Mouse (Mus musculus) forebrain, embryonic 11.5 days (tissue): ENCODE data around the gene Furin. TPM values are rescaled to one million over a fixed set of nuclear protein-coding genes. Genes with fewer than 3 reads are reported as not detected.

Experiments used
- ATAC-seq: fragments of 200-750 bp; cut with Nextera tagmentation; replicated peaks from 2 replicates; pipeline ENCODE4 v1.8.0; 2017; ENCODE audit warnings: moderate TSS enrichment; ENCODE audit not compliant: low FRiP score
- DNase-seq: peaks from one replicate; pipeline ENCODE4 v3.0.0-alpha.2; 2017; ENCODE audit warnings: low spot score
- H3K27ac ChIP-seq: fragments of 300-500 bp; sonication (generic); 2 replicates; pipeline ENCODE4 v1.5.1; 2014; ENCODE audit warnings: low read depth, low read length
- H3K27me3 ChIP-seq: fragments of 300-500 bp; sonication (generic); 2 replicates; pipeline ENCODE4 v1.6.1; 2014; ENCODE audit warnings: mild to moderate bottlenecking, low read length, mixed read lengths; ENCODE audit not compliant: control insufficient read depth, insufficient read depth
- H3K36me3 ChIP-seq: fragments of 300-500 bp; sonication (generic); 2 replicates; pipeline ENCODE4 v1.6.1; 2014; ENCODE audit warnings: mild to moderate bottlenecking, low read length, moderate library complexity, mixed read lengths; ENCODE audit not compliant: control insufficient read depth, insufficient read depth
- H3K4me1 ChIP-seq: fragments of 300-500 bp; sonication (generic); replicated peaks from 2 replicates; pipeline ENCODE4 v1.6.1; 2014; ENCODE audit warnings: low read length, mixed read lengths; ENCODE audit not compliant: control insufficient read depth, insufficient read depth
- H3K4me2 ChIP-seq: fragments of 300-500 bp; sonication (generic); 2 replicates; pipeline ENCODE4 v1.6.1; 2014; ENCODE audit warnings: low read depth, mild to moderate bottlenecking, low read length, moderate library complexity, mixed read lengths; ENCODE audit not compliant: severe bottlenecking
- H3K4me3 ChIP-seq: fragments of 300-500 bp; sonication (generic); 2 replicates; pipeline ENCODE4 v1.5.1; 2014; ENCODE audit warnings: low read depth, low read length
- H3K9ac ChIP-seq: fragments of 300-500 bp; sonication (generic); 2 replicates; pipeline ENCODE4 v1.6.1; 2014; ENCODE audit warnings: low read length
- H3K9me3 ChIP-seq: fragments of 300-500 bp; sonication (generic); 2 replicates; pipeline ENCODE4 v1.6.1; 2016; ENCODE audit warnings: low read length, mixed read lengths; ENCODE audit not compliant: control insufficient read depth
- WGBS: fragments of 180-500 bp; shearing (Covaris S2); extraction: QIAGEN DNeasy Blood & Tissue Kit; methylation state at CpG from one replicate; pipeline ENCODE4 v1.1.7; 2014; 5-methylcytosine and 5-hydroxymethylcytosine counted together
- polyA plus RNA-seq: library from polyadenylated mRNA; unstranded; fragments of >200 nt; fragmentation: Nextera tagmentation; extraction: Ambion mirVana; gene quantifications from 2 replicates; pipeline ENCODE4 v1.2.1, GENCODE M21; 2014

Furin gene
- polyA plus RNA-seq, 1 experiment from 2014 or later = 6.0 TPM

DNA sequence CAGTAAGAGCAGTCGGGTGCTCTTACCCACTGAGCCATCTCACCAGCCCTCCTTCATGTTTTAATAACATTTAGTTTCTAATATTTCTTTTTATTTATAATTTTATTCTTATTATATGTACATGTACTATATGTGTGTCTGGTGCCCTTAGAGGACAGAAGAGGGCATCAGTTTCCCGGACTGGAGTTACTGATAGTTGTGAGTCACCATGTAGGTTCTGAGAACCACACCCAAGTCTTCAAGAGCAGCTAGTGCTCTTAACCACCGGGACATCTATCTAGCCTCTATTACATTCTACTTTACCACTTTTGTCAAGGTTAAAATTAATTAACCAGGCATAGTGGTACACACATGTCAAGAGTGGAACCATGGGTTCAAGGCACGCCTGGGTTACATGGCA is 10.6 kb downstream of the Furin start:
- no peaks in the 10 kb centered on the region for H3K27me3 ChIP-seq
- H3K36me3 ChIP-seq = no peaks in the 10 kb centered on the region; the same call in 1 of the 2 replicates
- DNase-seq (no peak), ATAC-seq (no peak)
- H3K27ac ChIP-seq = no peak overlapping the region
- H3K4me2 ChIP-seq = no peak overlapping the region
- no peaks in the 10 kb centered on the region for H3K9me3 ChIP-seq
- H3K4me1 ChIP-seq = no peaks in the 10 kb centered on the region; the same call in 1 of the 2 replicates
- no peak overlapping the region for H3K9ac ChIP-seq
- H3K4me3 ChIP-seq = no peak overlapping the region
- 96% methylated on average over 4 of the region's 4 CpGs for WGBS

DNA sequence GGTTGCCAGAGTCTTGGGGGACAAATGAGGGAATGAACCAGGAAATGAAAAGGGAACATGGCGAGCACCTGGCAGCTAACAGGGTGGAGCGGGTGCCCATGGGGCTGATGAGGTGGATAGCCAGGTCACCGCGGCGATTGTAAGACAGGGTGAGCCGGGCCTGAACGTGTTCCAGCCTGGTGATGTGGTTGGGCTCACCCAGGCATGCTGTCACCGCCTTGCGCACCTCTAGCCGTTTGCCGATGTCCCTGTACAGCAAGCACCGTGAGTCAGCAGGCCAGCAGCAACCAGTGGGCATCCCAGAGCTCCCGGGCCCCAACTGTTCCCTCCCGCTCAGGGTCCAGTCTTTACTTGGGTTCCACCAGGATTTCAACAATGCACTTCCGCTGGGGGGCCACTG is 13.1 kb downstream of the Furin start:
- 95% methylated on average over 15 of the region's 15 CpGs for WGBS
- H3K27ac ChIP-seq = no peak overlapping the region
- peaks cover 9% of the 10 kb centered on the region for H3K4me1 ChIP-seq
- no peak overlapping the region for H3K4me2 ChIP-seq
- no peaks in the 10 kb centered on the region; the same call in 1 of the 2 replicates for H3K36me3 ChIP-seq
- no peak overlapping the region for H3K4me3 ChIP-seq
- no peak for ATAC-seq
- H3K27me3 ChIP-seq = peaks cover 5% of the 10 kb centered on the region; the same call in 1 of the 2 replicates
- DNase-seq = no peak
- H3K9ac ChIP-seq = no peak overlapping the region
- H3K9me3 ChIP-seq = no peaks in the 10 kb centered on the region

DNA sequence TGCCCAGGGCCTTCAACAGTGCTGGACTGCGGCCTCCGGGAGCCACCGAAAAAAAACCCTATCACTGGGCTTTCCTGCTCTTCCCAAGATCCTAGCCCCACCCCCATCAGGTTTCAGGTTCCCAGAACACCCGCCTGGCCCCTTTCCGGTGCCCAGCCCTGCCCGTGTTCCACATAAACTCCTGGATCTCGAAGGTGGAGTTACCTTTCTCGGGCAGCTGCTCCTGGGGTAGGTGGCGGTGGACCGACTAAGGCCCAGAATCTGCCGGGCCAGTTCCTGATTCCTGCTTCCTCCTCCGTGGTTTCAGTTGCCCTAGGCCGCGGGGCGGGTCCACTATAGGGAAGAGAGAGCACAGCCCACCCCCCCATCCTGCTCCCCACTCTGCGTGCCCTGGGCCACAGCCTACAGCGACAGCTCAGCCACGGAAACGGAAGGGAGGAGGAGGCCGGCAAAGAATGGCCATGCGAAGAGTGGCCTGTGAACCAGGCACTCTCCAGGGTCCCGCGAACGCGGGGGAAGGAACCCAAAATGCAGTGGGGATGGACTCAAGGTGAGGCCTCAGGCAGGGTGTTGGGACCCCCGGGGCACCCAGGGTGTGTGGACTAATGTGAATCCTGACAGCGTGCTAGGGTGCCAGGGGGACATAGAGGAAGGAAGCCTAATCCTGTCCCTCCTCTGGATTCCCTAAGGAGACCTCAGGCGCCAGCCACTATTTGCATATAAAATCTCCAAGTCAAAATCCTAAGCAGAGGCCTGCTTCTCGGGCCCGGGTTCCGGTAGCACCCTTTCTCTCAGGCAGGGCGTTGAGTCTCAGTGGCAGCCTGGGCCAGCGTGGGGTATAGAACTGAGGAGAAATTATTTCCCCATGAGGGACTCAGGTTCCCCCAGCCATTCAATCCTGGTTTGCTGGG is 17.3 kb downstream of the Furin start, which contains the start of gene Fes:
Gene Fes, minus strand, starts transcription at position 314 of the 911 bp plus-strand sequence.
- peak within 1 kb of the TSS; percentile 58 for H3K9ac ChIP-seq
- 0 out of 2 replicates have a peak, but pooled peaks have one; percentile 21 for ATAC-seq

DNA sequence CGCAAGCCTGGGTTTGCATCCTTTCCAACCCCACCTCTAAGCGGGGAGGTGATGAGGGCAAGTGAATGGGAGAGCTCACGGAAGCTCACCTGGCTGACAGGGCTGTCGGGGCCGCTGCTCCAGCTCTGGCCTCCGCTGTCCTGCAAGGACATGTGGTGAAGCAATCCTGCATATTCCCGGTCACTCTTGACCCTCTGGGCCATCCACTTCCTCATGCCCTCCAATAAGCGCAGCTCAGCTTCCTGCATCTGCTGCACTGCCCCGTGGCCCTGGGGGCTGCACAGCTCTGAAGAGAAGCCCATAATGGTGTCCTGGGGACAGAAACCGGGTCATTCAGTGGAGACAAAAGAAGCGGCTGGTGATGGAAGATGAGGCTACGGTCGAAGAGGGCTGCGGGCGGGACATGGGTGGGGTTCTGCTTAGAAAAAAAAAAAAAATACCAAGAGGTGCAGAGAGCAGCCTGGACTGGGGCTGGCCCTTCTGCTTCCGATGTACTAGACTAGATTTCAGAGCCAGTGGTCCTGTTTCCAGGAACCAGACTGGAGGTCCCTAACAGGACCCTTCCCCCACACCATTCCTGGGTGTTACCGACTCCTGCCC is 18.1 kb downstream of the Furin start:
- Histone ChIP-seq H3K4me1 (peaks cover 12% of the 10 kb centered on the region), H3K27ac (no peak overlapping the region), H3K4me3 (peak overlapping the region; percentile 17; the same call in 1 of the 2 replicates), H3K9me3 (no peaks in the 10 kb centered on the region), H3K36me3 (no peaks in the 10 kb centered on the region; the same call in 1 of the 2 replicates), H3K4me2 (peak overlapping the region; percentile 43; the same call in 1 of the 2 replicates), H3K9ac (peak overlapping the region; percentile 58), H3K27me3 (peaks cover 9% of the 10 kb centered on the region; the same call in 1 of the 2 replicates)
- DNase-seq = no peak
- ATAC-seq = 0 out of 2 replicates have a peak, but pooled peaks have one; percentile 49
- WGBS = 22% methylated on average over 17 of the region's 17 CpGs

More for the DNA sequence above, 17.3 kb downstream of the Furin start, which contains the start of gene Fes:
- peak; percentile 66 for DNase-seq
- Histone ChIP-seq H3K27ac (no peak within 1 kb of the TSS), H3K27me3 (peaks cover 9% of the 10 kb centered on the region; the same call in 1 of the 2 replicates), H3K4me3 (peak within 1 kb of the TSS; percentile 17), H3K4me1 (peaks cover 12% of the 10 kb centered on the region), H3K36me3 (no peaks in the 10 kb centered on the region; the same call in 1 of the 2 replicates), H3K4me2 (peak within 1 kb of the TSS; percentile 43), H3K9me3 (no peaks in the 10 kb centered on the region)
- WGBS = 8% methylated on average over 33 of the region's 33 CpGs

DNA sequence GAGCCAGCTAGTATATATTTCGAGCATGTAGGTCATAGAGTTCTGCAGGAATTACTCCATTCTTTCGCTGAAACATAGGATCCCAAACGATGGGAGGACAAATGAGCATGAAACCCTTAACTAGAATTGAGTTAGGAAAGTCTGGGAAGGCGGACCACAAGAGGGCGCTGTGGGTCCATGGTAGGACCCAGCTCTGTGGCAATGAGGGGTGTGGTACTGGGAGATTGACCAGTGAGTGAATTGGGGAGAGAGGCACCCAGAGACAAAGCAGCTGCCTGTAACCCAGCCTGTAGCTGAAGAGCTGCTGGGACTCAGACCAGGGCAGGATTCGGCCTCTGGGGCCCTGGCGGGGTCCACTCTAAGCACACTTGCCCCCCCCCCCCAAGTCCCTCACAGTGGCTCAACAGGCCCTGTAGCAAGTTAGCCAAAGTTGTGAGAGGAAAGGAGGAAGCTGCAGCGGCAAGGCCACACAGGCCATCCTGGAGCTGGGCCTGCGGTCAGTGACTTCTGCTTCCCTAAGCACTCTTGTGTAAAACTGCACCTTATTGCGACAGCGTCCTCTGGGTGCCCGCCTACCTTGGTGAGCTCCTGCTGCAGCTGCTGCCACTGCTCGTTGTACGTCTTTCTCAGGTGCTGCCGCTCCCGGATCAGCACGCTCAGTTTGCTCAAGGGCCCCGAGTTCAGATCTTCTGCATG is 18.9 kb downstream of the Furin start:
- H3K9me3 ChIP-seq = no peaks in the 10 kb centered on the region
- peak; percentile 78 for ATAC-seq
- whole genome bisulfite sequencing = 35% methylated on average over 18 of the region's 18 CpGs
- peaks cover 12% of the 10 kb centered on the region for H3K4me1 ChIP-seq
- H3K27ac ChIP-seq = no peak overlapping the region
- no peak overlapping the region for H3K4me3 ChIP-seq
- H3K4me2 ChIP-seq = peak overlapping the region; percentile 15; the same call in 1 of the 2 replicates
- H3K36me3 ChIP-seq = no peaks in the 10 kb centered on the region; the same call in 1 of the 2 replicates
- peaks cover 9% of the 10 kb centered on the region; the same call in 1 of the 2 replicates for H3K27me3 ChIP-seq
- H3K9ac ChIP-seq = peak overlapping the region; percentile 58; the same call in 1 of the 2 replicates
- peak; percentile 95 for DNase-seq

DNA sequence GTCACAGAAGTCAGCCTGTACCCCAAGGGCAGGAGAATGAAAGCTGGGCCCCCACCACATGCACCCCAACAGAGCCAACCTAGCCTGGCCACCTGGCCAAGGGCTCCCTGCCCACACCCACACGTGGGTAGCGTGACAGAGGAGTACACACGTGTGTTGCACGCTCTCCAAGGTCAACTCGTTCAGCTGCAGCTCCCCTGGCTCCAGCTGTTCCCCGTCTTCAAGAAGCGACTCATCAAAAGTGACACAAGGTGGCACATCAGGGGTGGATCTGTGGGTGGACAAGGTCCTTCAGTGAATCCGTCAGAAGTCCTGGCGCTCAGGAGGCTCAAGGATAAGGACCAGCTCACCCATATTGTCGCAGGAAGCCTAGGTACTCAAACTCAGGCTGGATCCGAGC is 22.3 kb downstream of the Furin start:
- WGBS = 72% methylated on average over 11 of the region's 11 CpGs
- ATAC-seq (no peak), DNase-seq (no peak)
- H3K9ac ChIP-seq = no peak overlapping the region
- H3K9me3 ChIP-seq = no peaks in the 10 kb centered on the region
- peaks cover 9% of the 10 kb centered on the region; the same call in 1 of the 2 replicates for H3K27me3 ChIP-seq
- no peaks in the 10 kb centered on the region for H3K36me3 ChIP-seq
- H3K4me2 ChIP-seq = no peak overlapping the region
- H3K4me1 ChIP-seq = peaks cover 10% of the 10 kb centered on the region
- no peak overlapping the region for H3K4me3 ChIP-seq
- no peak overlapping the region for H3K27ac ChIP-seq

DNA sequence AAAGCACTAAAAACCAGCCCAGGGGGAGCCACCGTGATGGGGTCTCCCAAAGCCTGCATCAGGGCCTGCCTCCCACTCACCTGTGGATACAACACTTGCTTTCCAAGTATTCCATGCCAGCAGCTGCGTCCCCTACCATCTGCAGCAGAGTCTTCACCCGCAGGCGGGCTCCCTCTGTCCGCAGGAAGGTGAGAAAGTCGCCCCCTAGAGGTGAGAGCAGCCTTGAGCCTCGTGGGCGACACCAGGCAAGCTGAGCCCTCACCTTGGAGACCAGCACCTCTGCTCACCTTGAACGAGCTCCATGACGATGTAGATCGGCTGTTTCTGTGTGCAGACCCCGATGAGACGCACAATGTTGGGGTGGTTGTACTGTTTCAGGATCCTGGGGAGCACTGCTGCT is 25.7 kb downstream of the Furin start:
- no peaks in the 10 kb centered on the region for H3K27me3 ChIP-seq
- no peak overlapping the region for H3K27ac ChIP-seq
- DNase-seq (peak; percentile 73), ATAC-seq (no peak)
- H3K9me3 ChIP-seq = no peaks in the 10 kb centered on the region
- H3K4me2 ChIP-seq = no peak overlapping the region
- H3K4me3 ChIP-seq = no peak overlapping the region
- no peak overlapping the region for H3K9ac ChIP-seq
- no peaks in the 10 kb centered on the region for H3K4me1 ChIP-seq
- WGBS = 68% methylated on average over 13 of the region's 13 CpGs
- H3K36me3 ChIP-seq = no peaks in the 10 kb centered on the region

DNA sequence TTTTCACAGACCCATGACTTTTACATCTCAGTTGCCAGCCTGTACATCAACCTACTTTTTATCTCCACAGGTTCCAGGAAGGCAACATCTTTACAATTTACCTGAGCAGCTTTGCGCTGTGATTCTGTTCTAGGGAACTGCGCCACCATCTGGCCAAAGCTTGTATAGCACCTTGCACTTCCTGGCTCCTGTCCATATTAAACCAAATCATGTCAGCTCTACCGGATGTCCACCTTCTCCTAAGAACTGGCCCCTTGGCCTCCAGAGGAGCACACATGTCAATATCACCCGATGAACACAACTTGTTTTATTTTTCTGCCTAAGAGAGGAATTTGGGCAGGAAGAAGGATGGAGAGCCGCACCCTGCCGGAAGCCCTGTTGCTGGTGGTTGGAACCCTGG is 27.8 kb downstream of the Furin start:
- 37% methylated on average over 6 of the region's 6 CpGs for WGBS
- H3K9me3 ChIP-seq = no peaks in the 10 kb centered on the region
- H3K9ac ChIP-seq = no peak overlapping the region
- H3K36me3 ChIP-seq = no peaks in the 10 kb centered on the region
- no peak for ATAC-seq
- H3K4me2 ChIP-seq = no peak overlapping the region
- no peak overlapping the region for H3K4me3 ChIP-seq
- H3K4me1 ChIP-seq = no peaks in the 10 kb centered on the region
- no peak overlapping the region for H3K27ac ChIP-seq
- no peaks in the 10 kb centered on the region for H3K27me3 ChIP-seq
- peak; percentile 79 for DNase-seq
